Mouse (Mus musculus) skeletal muscle tissue, adult 2 months (tissue): ENCODE measurements at regions not wholly inside any gene's neighbourhood (a gene's known extent, or its start where the extent isn't known, plus 50 kb on each side); places are given as distances from the start of the nearest gene placed in this dataset.
A peak's percentile ranks its signal among the peaks of the same experiment; 100 is the strongest.

Experiments used
- DNase-seq: peaks from one replicate; pipeline ENCODE4 v3.0.0-alpha.2; 2012; ENCODE audit warnings: low read depth, low spot score

- no peak for DNase-seq
Measured at GRCm38 (mm10) chr6:50970770-50971169, 316.5 kb upstream of the Npvf start.

- no peak for DNase-seq
Measured at GRCm38 (mm10) chr6:50972268-50972667, 318.0 kb upstream of the Npvf start.

- DNase-seq: no peak
Measured at GRCm38 (mm10) chr6:50973231-50973654, 319.0 kb upstream of the Npvf start.

GRCm38 (mm10) chr6:50973815-50974214, 319.6 kb upstream of the Npvf start:
- no peak for DNase-seq

GRCm38 (mm10) chr6:50974961-50975360, 320.7 kb upstream of the Npvf start:
- DNase-seq: no peak

GRCm38 (mm10) chr6:50976973-50977372, 322.7 kb upstream of the Npvf start:
- DNase-seq: no peak

GRCm38 (mm10) chr6:50977381-50977780, 323.1 kb upstream of the Npvf start:
- DNase-seq: no peak

GRCm38 (mm10) chr6:50978016-50978415, 323.8 kb upstream of the Npvf start:
- no peak for DNase-seq

GRCm38 (mm10) chr6:50978571-50978970, 324.3 kb upstream of the Npvf start:
- peak; percentile 54 for DNase-seq

- no peak for DNase-seq
Measured at GRCm38 (mm10) chr6:50979764-50980163, 325.5 kb upstream of the Npvf start.

GRCm38 (mm10) chr6:50980311-50980710, 326.1 kb upstream of the Npvf start:
- no peak for DNase-seq

GRCm38 (mm10) chr6:50981702-50982309, 327.6 kb upstream of the Npvf start:
- DNase-seq: no peak

- DNase-seq: no peak
Measured at GRCm38 (mm10) chr6:50982856-50983255, 328.6 kb upstream of the Npvf start.

- DNase-seq: no peak
Measured at GRCm38 (mm10) chr6:50983511-50984099, 329.4 kb upstream of the Npvf start.

GRCm38 (mm10) chr6:50984157-50984905, 330.1 kb upstream of the Npvf start:
- DNase-seq: no peak

- DNase-seq: no peak
Measured at GRCm38 (mm10) chr6:50986270-50986924, 332.2 kb upstream of the Npvf start.

GRCm38 (mm10) chr6:50988561-50988960, 334.3 kb upstream of the Npvf start:
- no peak for DNase-seq

- no peak for DNase-seq
Measured at GRCm38 (mm10) chr6:50991528-50992125, 337.4 kb upstream of the Npvf start.

- no peak for DNase-seq
Measured at GRCm38 (mm10) chr6:50993952-50994351, 339.7 kb upstream of the Npvf start.

GRCm38 (mm10) chr6:51002713-51003112, 348.5 kb upstream of the Npvf start:
- DNase-seq: peak; percentile 62

- DNase-seq: no peak
Measured at GRCm38 (mm10) chr6:51006074-51006591, 351.9 kb upstream of the Npvf start.
